Mouse (Mus musculus): Measurements from ENCODE around the gene Olfr1404.
"Not testable (repeated sequence)": the region's sequence is repeated elsewhere in the genome, so short reads cannot be mapped to it uniquely, and the experiment has no call there.

Olfr1404 gene

DNA sequence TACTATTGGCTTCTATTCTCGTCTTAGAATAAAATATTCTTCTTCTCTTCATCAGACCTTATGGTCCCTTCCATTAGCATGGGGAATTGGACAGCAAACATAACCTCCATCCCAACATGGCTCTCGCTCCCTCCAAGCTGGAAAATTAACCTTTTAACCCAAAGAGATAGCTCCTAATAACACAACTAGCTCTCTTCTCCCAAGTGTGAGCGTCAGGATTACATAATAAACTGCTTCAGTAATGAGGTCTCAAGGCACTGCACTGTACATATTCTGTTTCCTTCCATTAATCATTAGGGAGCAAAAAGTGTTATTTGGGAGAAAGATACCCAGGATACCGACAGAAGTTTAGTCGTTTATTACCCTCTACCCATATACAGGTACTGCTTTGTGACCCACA, at the start of gene Olfr1404:
Gene Olfr1404 (plus strand): TSS at position 301 of the 400 bp plus-strand sequence.
- DNase-seq (ENCODE audit: low spot score in 2 of 2), result no peak

DNA sequence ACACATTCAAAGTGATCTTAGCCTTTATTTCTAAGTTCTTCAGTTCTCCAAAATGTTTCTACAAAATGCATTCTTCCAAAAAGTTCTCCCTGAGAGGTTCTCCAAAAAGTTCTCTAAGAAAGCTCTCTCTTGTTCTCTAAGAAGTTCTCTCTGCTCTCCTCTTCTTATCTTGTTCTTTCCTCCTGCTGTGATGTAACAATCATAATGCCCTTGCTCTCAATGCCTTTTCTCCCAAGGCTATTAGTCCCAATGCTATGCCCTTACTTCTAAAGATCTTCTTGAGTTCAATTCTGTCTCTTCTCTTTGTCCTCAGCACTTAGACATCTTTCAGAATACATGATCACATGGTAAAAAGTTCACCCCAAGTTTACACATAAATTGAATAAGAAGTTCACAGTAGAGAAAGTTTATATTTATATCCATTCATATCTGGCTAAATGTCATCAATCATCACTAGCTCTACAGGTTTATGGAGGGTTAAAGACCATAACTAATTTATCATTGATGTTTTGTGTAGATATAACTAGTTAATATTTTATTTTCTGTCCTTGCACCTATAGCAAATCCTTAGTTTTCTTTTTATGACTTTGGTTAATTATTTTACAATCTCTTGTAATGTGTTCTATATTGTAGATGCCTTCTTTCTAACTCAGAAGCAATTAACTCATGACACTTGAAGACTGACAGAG, 37.9 kb upstream of the Olfr1404 start:
- no peak for DNase-seq (ENCODE audit: low spot score in 2 of 2)

DNA sequence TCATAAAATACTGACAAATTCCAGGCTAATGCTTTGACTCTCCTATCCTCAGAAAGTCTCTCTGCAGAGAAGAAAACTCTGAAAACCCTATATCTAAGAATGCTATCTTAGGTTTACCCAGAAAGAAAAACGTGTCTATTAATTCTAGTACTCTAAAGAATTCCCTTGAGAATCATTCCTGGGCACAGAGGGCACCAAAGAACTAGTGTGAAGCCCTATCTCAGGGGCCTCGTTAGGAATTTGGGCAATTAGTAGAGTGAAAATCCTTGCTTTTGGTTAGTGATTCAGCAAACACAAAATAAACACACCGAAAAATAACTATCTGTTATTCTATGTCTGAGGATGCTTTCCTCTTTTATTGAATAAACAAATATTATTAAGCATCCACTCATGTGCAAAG, 21.7 kb upstream of the Olfr1404 start, which contains the start of gene Olfr1406:
Gene Olfr1406 (minus strand): TSS at position 101 of the 400 bp plus-strand sequence.
- DNase-seq (ENCODE audit: low spot score in 2 of 2), result no peak

DNA sequence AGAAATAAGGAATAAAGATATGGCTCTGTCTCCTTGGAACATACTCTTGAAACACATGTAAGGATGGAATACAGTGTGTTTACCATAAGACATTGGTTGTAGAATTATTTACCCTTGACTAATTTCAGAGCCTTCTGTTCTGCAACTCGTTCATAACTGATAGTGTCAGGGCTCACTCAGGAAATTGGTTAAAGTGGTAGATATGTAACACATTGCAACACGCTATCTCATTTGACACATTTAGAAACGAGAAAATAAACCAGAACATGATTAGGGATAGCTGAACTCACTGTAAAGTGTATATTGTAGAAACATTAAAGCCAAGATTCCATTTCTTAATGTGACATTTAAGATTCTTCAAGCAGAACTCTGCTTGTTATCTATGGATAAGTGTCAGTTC, 20.1 kb upstream of the Olfr1404 start:
- DNase-seq (ENCODE audit: low spot score in 2 of 2), result no peak

DNA sequence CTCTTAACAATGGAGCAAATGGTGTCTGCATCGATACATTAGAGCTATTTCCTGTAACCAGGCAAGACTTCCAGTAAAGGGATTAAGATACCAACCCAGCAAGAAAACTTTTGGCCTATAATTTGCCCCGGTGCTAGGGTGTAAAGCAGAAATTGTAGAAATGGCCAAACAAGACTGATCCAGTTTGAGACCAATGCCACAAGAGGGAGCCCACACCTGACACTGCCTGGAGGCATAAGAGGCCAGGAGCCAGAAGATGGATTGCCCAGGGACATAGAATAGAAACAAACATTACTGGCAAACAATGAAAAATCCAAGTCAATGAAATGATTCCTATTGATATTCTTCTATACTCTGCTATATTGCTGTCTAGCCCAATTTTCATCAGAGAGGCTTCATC, 15.8 kb upstream of the Olfr1404 start:
- DNase-seq (ENCODE audit: low spot score in 2 of 2), result no peak

DNA sequence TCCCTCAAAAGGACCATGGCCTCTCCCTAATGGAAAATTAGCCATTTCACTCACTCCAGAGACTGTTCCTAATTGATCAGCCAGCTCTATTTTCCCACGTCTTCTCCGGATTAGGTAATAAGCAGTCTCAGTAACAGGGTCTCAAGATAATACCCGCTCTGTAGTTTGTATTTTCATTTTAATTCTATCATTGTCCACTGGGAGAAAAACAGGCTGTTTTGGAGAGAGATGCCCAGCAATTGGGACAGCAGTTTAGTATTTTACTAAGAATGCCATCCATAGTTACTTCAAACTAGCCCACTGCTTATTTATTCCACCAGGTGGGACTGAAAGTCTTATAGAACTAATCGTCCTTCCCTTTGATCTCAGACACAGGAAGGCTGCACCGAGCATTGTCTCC, 14.7 kb upstream of the Olfr1404 start, which contains the start of gene Olfr218:
Gene Olfr218 (plus strand): TSS at position 301 of the 400 bp plus-strand sequence.
- no peak for DNase-seq (ENCODE audit: low spot score in 2 of 2)

DNA sequence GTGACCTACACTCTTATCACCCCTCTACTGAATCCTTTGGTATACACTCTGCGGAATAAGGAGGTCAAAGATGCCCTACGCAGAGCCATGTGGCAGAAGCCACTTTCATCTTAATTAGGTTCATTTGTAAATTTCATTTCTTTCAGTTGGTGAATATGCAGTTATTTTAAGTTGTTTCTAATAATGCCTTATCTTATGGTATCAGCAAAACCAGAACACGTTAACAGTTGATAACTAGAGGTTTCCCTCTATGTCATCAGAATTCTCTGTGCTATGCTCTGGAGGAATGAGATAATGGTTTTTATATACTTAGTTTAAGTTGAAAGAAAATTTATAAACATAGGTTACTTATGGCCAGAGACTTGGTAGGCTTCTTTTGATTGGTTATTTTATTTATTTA, 4.3 kb downstream of the Olfr1404 start:
- DNase-seq (ENCODE audit: low spot score in 2 of 2), result no peak

DNA sequence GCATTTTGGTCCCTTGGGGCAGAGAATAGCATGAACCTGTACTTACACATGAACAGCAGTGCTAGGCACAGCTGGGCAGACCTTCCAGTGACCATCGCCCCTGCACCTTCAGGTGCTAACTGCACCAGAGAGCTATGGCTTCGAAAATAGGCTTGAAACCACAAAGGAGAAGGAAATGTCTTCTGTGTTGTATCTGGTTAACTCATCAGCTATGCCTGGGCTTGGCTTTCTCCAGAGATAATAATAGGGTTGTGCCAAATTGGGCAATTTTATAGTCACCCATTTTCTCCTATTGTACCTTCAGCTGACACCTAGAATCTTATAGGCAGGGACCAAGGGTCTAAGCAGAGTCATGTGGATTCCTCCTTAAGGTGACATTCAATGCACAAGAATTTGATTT, 14.9 kb downstream of the Olfr1404 start, which contains the start of gene Fcer1a:
Gene Fcer1a (minus strand): TSS at position 134 of the 400 bp plus-strand sequence.
- DNase-seq (ENCODE audit: low spot score in 2 of 2), result no peak

DNA sequence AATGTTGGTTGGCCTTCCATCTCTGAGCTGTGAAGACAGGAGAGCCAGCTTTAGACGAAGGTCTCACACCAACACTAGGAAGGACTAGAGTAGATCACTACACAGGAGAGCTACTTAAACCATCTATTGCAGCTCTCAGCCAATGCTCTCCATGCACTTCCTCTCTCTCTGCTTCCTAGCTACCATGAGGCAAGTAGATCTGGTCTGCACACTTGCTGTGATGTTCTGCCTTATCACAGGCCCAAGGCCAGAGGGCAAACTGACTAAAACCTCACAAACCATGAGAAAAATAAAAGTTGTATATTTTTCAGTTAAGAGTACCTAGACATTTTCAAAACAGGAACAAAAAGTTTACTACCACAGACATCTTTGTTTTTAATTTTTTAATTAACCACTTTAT, 24.8 kb downstream of the Olfr1404 start:
- DNase-seq (ENCODE audit: low spot score in 2 of 2), result not testable (repeated sequence)

DNA sequence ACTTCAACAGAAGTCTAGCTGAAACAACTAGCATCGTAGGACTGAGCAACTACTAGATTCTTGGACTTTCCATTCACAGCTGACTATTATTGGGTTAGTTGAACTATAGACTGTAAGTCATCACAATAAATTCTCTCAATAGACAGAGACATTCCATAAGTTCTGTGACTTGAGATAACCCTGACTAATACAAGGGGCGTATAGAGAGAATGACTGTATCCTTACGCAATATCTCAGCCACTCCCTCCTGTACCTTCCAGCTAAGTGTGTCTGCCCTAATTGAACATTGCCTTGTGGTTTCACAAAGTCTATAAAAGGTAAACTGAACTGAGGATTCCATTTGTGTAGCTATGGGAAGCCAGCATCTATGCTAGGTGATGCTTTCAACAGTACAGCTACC, 37.7 kb downstream of the Olfr1404 start:
- DNase-seq (ENCODE audit: low spot score in 2 of 2), result no peak

DNA sequence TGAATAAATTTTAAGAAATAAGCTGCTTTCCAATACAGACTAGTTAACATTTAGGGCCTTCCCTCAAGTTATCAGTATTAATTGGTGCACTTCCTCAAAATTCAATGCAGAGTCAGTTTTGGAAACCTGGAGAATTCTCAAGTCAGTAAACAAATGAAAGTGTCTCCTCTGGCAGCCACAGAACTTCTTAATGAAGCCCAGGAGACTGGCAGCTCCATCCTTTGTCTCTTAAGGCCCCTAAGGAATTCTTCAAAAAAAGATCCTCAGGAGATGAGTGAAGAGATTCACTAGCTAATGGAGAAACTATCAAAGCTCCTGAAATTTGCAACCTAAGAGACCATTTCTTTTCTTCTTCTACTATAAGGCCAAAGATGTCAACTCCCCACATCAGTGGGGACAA, 53.5 kb downstream of the Olfr1404 start, which contains the start of gene Olfr418:
Gene Olfr418 (plus strand): TSS at position 301 of the 400 bp plus-strand sequence.
- no peak for DNase-seq (ENCODE audit: low spot score in 2 of 2)

All from spleen, postnatal 4 days (tissue).